Mouse (Mus musculus): ENCODE measurements around the gene Rsph14.
"Not testable (repeated sequence)": the region's sequence is repeated elsewhere in the genome, so short reads cannot be mapped to it uniquely, and the experiment has no call there.

The Rsph14 gene

GRCm38 (mm10) chr10:75053655-75054054 lies 21.3 kb upstream of the Rsph14 start:
- DNase-seq (ENCODE audit: low read depth) = no peak

- DNase-seq (ENCODE audit: low read depth) = no peak
These were observed 20.5 kb upstream of the Rsph14 start for GRCm38 (mm10) chr10:75052902-75053301.

GRCm38 (mm10) chr10:75051364-75052074 lies 19.1 kb upstream of the Rsph14 start:
- no peak for DNase-seq (ENCODE audit: low read depth)

- DNase-seq (ENCODE audit: low read depth) = no peak
These were observed 16.3 kb upstream of the Rsph14 start for GRCm38 (mm10) chr10:75048711-75049110.

GRCm38 (mm10) chr10:75045831-75046230 lies 13.4 kb upstream of the Rsph14 start:
- DNase-seq (ENCODE audit: low read depth) = no peak

GRCm38 (mm10) chr10:75044459-75044858 lies 12.1 kb upstream of the Rsph14 start:
- no peak for DNase-seq (ENCODE audit: low read depth)

GRCm38 (mm10) chr10:75042060-75042459 lies 9.7 kb upstream of the Rsph14 start:
- DNase-seq (ENCODE audit: low read depth) = not testable (repeated sequence)

- peak; percentile 78 for DNase-seq (ENCODE audit: low read depth)
These were observed 4.5 kb upstream of the Rsph14 start, which contains the start of gene Rab36 for GRCm38 (mm10) chr10:75036883-75037379. Gene Rab36, plus strand, starts transcription at chr10:75037058.

GRCm38 (mm10) chr10:75031345-75032114 lies 856 bp downstream of the Rsph14 start:
- DNase-seq (ENCODE audit: low read depth) = no peak

GRCm38 (mm10) chr10:75030234-75030633 lies 2.2 kb downstream of the Rsph14 start:
- DNase-seq (ENCODE audit: low read depth) = no peak

GRCm38 (mm10) chr10:75029677-75030076 lies 2.7 kb downstream of the Rsph14 start:
- no peak for DNase-seq (ENCODE audit: low read depth)

GRCm38 (mm10) chr10:75028743-75029142 lies 3.6 kb downstream of the Rsph14 start:
- no peak for DNase-seq (ENCODE audit: low read depth)

GRCm38 (mm10) chr10:75026491-75026890 lies 5.9 kb downstream of the Rsph14 start:
- DNase-seq (ENCODE audit: low read depth) = no peak

GRCm38 (mm10) chr10:75021138-75021537 lies 11.2 kb downstream of the Rsph14 start:
- peak; percentile 47 for DNase-seq (ENCODE audit: low read depth)

GRCm38 (mm10) chr10:75020271-75020670 lies 12.1 kb downstream of the Rsph14 start:
- DNase-seq (ENCODE audit: low read depth) = no peak

GRCm38 (mm10) chr10:75016481-75016880 lies 15.9 kb downstream of the Rsph14 start:
- no peak for DNase-seq (ENCODE audit: low read depth)

- DNase-seq (ENCODE audit: low read depth) = no peak
These were observed 16.9 kb downstream of the Rsph14 start for GRCm38 (mm10) chr10:75015465-75015864.

GRCm38 (mm10) chr10:75010704-75011103 lies 21.7 kb downstream of the Rsph14 start:
- no peak for DNase-seq (ENCODE audit: low read depth)

- DNase-seq (ENCODE audit: low read depth) = no peak
These were observed 25.3 kb downstream of the Rsph14 start for GRCm38 (mm10) chr10:75006889-75007662.

GRCm38 (mm10) chr10:75004067-75004466 lies 28.3 kb downstream of the Rsph14 start:
- no peak for DNase-seq (ENCODE audit: low read depth)

GRCm38 (mm10) chr10:75001391-75001790 lies 31.0 kb downstream of the Rsph14 start:
- DNase-seq (ENCODE audit: low read depth) = no peak

GRCm38 (mm10) chr10:74995377-74995776 lies 37.0 kb downstream of the Rsph14 start:
- no peak for DNase-seq (ENCODE audit: low read depth)

All from c-Kit-positive CD71-negative TER-119-negative erythroid progenitor cells, embryonic 14.5 days (primary cell).